Mouse (Mus musculus) B cell, adult 2 months (primary cell): ENCODE measurements around the gene Itga4.

ENCODE experiments used
- DNase-seq, 2 experiments: peaks; one replicate each; pipeline ENCODE4 v3.0.0; 2022

Itga4 gene

GRCm38 (mm10) chr2:79255192-79256000 lies at the start of gene Itga4:
TSS of gene Itga4 (plus strand) at chr2:79255426.
- DNase-seq = peak; percentile 95 to 96

GRCm38 (mm10) chr2:79206191-79206755 lies 49.0 kb upstream of the Itga4 start:
- no peak for DNase-seq

GRCm38 (mm10) chr2:79214982-79215381 lies 40.2 kb upstream of the Itga4 start:
- DNase-seq = no peak

- DNase-seq = no peak
Measured at GRCm38 (mm10) chr2:79215479-79215878, 39.7 kb upstream of the Itga4 start.

GRCm38 (mm10) chr2:79224714-79225426 lies 30.4 kb upstream of the Itga4 start:
- no peak for DNase-seq

GRCm38 (mm10) chr2:79227805-79228241 lies 27.4 kb upstream of the Itga4 start:
- DNase-seq = peak; percentile 47 to 48

- DNase-seq = peak; percentile 34 to 38
Measured at GRCm38 (mm10) chr2:79231056-79231949, 23.9 kb upstream of the Itga4 start.

- DNase-seq = no peak
Measured at GRCm38 (mm10) chr2:79235767-79236487, 19.3 kb upstream of the Itga4 start.

- no peak for DNase-seq
Measured at GRCm38 (mm10) chr2:79237216-79237615, 18.0 kb upstream of the Itga4 start.

GRCm38 (mm10) chr2:79244276-79244675 lies 10.9 kb upstream of the Itga4 start:
- no peak for DNase-seq

- no peak for DNase-seq
Measured at GRCm38 (mm10) chr2:79244743-79245142, 10.5 kb upstream of the Itga4 start.

- peak; percentile 27 to 34 for DNase-seq
Measured at GRCm38 (mm10) chr2:79248283-79248682, 6.9 kb upstream of the Itga4 start.

GRCm38 (mm10) chr2:79250510-79250909 lies 4.7 kb upstream of the Itga4 start:
- DNase-seq = no peak

GRCm38 (mm10) chr2:79253754-79254197 lies 1.4 kb upstream of the Itga4 start:
- DNase-seq = peak; percentile 48 to 51

- DNase-seq = peak; percentile 73 to 79
Measured at GRCm38 (mm10) chr2:79254588-79255191, 536 bp upstream of the Itga4 start.

- DNase-seq = no peak
Measured at GRCm38 (mm10) chr2:79256001-79256339, 744 bp downstream of the Itga4 start.

- no peak for DNase-seq
Measured at GRCm38 (mm10) chr2:79256376-79256775, 1.1 kb downstream of the Itga4 start.

GRCm38 (mm10) chr2:79256880-79257279 lies 1.7 kb downstream of the Itga4 start:
- peak; percentile 55 to 57 for DNase-seq

GRCm38 (mm10) chr2:79257411-79257810 lies 2.2 kb downstream of the Itga4 start:
- DNase-seq = no peak

GRCm38 (mm10) chr2:79259326-79259725 lies 4.1 kb downstream of the Itga4 start:
- peak in 1 of 2 experiments; percentile 28 for DNase-seq

- DNase-seq = peak; percentile 92 to 93
Measured at GRCm38 (mm10) chr2:79265665-79266064, 10.4 kb downstream of the Itga4 start.
